27 mouse cellular contexts compared by ENCODE assay signal in the genomic region with DNA sequence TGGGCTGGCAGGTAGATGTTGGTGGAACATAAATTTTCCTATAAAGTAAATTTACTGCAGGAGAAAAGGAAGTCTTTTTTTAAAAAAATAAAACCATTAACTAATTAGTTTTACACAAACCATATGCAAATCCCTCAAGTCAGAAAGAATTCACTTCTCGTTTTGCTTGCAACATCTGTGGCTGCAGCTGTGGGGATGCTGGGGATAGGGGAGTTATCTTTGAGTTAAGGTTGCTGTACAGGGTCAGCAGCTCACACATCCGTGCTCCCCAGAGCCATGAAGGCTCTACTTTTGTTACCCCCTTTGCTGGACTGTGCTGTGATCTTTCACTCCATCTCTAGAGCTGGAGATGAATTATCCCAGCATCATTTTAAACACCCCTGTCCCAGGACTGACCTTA. TPM values are rescaled to one million over a fixed set of nuclear protein-coding genes. Genes with fewer than 3 reads are reported as not detected.
"Had no signal": no experiment of that assay in that cellular context is flagged by ENCODE, and none has a peak within 500 bp of the region (broad histone marks: within the 10 kb centered on the region; RNA-seq: fewer than 3 reads in every experiment).

No protein-coding gene starts in this region.

- H3K4me1 ChIP-seq: midbrain, embryonic 10.5 days; midbrain, embryonic 12.5 days; neural tube, embryonic 13.5 days; neural tube, embryonic 15.5 days; stomach, embryonic 15.5 days had no signal

- DNase-seq: lung, adult 18-20 months; lung, embryonic 14.5 days; lung, postnatal 10 days; lung, postnatal 4 days; midbrain, embryonic 14.5 days; retina, postnatal 1 day; right cerebral cortex, adult 18-20 months; right cerebral cortex, postnatal 25 days; right cerebral cortex, postnatal 4 days; spleen, adult 18-20 months; thymus, adult 2 months; thymus, postnatal 25 days; thymus, postnatal 4 days had no signal

- H3K9me3 ChIP-seq: midbrain, embryonic 10.5 days; midbrain, embryonic 12.5 days; neural tube, embryonic 13.5 days; neural tube, embryonic 15.5 days; stomach, embryonic 15.5 days had no signal

- H3K27ac ChIP-seq: midbrain, embryonic 10.5 days; midbrain, embryonic 12.5 days; neural tube, embryonic 13.5 days; neural tube, embryonic 15.5 days; stomach, embryonic 15.5 days; stomach, postnatal 0 days had no signal

- H3K9ac ChIP-seq: lung, embryonic 14.5 days; midbrain, embryonic 12.5 days; neural tube, embryonic 13.5 days; neural tube, embryonic 15.5 days; stomach, embryonic 15.5 days had no signal

- H3K4me2 ChIP-seq: lung, embryonic 14.5 days; midbrain, embryonic 12.5 days; neural tube, embryonic 13.5 days; neural tube, embryonic 15.5 days; stomach, embryonic 15.5 days had no signal

- H3K36me3 ChIP-seq: midbrain, embryonic 10.5 days; midbrain, embryonic 12.5 days; neural tube, embryonic 13.5 days; neural tube, embryonic 15.5 days; stomach, embryonic 15.5 days had no signal

- H3K4me3 ChIP-seq: midbrain, embryonic 10.5 days; midbrain, embryonic 12.5 days; myocyte; neural tube, embryonic 13.5 days; neural tube, embryonic 15.5 days; stomach, embryonic 15.5 days had no signal

- H3K27me3 ChIP-seq: midbrain, embryonic 12.5 days; neural tube, embryonic 13.5 days; neural tube, embryonic 15.5 days; stomach, embryonic 15.5 days had no signal

- ATAC-seq: midbrain, embryonic 16.5 days had no signal

RNA-seq across cellular contexts. Expression of a gene that starts 54.4 kb away (rescaled TPM):
- total RNA-seq: megakaryocyte, adult 5-6 weeks; megakaryocyte-erythroid progenitor cell, adult 5-6 weeks had no signal
- polyA plus RNA-seq: lung, embryonic 14.5 days; lung, embryonic 16.5 days; midbrain, embryonic 10.5 days; midbrain, embryonic 12.5 days; midbrain, embryonic 14.5 days; midbrain, embryonic 16.5 days; myocyte; neural tube, embryonic 11.5 days; neural tube, embryonic 13.5 days; neural tube, embryonic 15.5 days; small intestine, adult 2 months; stomach, embryonic 15.5 days; stomach, postnatal 0 days; urinary bladder, adult 2 months had no signal
